ENCODE assay signal across 10 mouse cellular contexts in genomic region chr7:66820034-66820433, GRCm38 (mm10). TPM values are rescaled to one million over a fixed set of nuclear protein-coding genes. Genes with fewer than 3 reads are reported as not detected.
A peak's percentile ranks its signal among the peaks of the same experiment; 100 is the strongest.
DNase-seq lines count a peak whose midpoint lies in the region; ATAC-seq and TF ChIP-seq lines count a peak whose summit lies in the region.
"Had no signal": no experiment of that assay in that cellular context is flagged by ENCODE, and none has a peak within 500 bp of the region (broad histone marks: within the 10 kb centered on the region; RNA-seq: fewer than 3 reads in every experiment).

No protein-coding gene starts in this region.

- H3K27ac ChIP-seq in heart, postnatal 0 days (ENCODE audit: low read depth) = no peak overlapping the region
- no peak overlapping the region for H3K27ac ChIP-seq in intestine, postnatal 0 days (ENCODE audit: low read depth, low read length)
- H3K27ac ChIP-seq: embryonic facial prominence, embryonic 13.5 days; liver, embryonic 13.5 days had no signal

- no peaks in the 10 kb centered on the region for H3K27me3 ChIP-seq in heart, postnatal 0 days (ENCODE audit: control insufficient read depth, insufficient read depth, low read length)
- H3K27me3 ChIP-seq in intestine, postnatal 0 days (replicated peaks; ENCODE audit: control insufficient read depth, insufficient read depth, low read length) = no peaks in the 10 kb centered on the region
- H3K27me3 ChIP-seq: embryonic facial prominence, embryonic 13.5 days; liver, embryonic 13.5 days had no signal

- H3K4me1 ChIP-seq in heart, postnatal 0 days (ENCODE audit: control insufficient read depth, insufficient read depth) = no peaks in the 10 kb centered on the region
- no peaks in the 10 kb centered on the region for H3K4me1 ChIP-seq in intestine, postnatal 0 days (replicated peaks; ENCODE audit: control insufficient read depth, insufficient read depth, low read length)
- H3K4me1 ChIP-seq: liver, embryonic 13.5 days had no signal

- no peak for TF ChIP-seq EP300 in heart, postnatal 0 days (IDR thresholded peaks at IDR 0.05; ENCODE audit: low read depth)

- TF ChIP-seq CTCF in heart, postnatal 0 days (IDR thresholded peaks at IDR 0.05; ENCODE audit: low read depth) = peak; percentile 95
- peak; percentile 95 for TF ChIP-seq CTCF in intestine, postnatal 0 days (IDR thresholded peaks at IDR 0.05; ENCODE audit: low read depth)

- WGBS in heart, postnatal 0 days = 29% methylated on average over 6 of the region's 6 CpGs
- 36% methylated on average over 6 of the region's 6 CpGs for WGBS in intestine, postnatal 0 days

- no peak overlapping the region for H3K4me2 ChIP-seq in heart, postnatal 0 days (ENCODE audit: low read depth, low read length)
- H3K4me2 ChIP-seq in intestine, postnatal 0 days (replicated peaks; ENCODE audit: low read depth) = no peak overlapping the region
- H3K4me2 ChIP-seq: embryonic facial prominence, embryonic 13.5 days; liver, embryonic 13.5 days had no signal

- no peak overlapping the region for H3K9ac ChIP-seq in heart, postnatal 0 days (replicated peaks; ENCODE audit: low read depth, low read length)
- H3K9ac ChIP-seq in intestine, postnatal 0 days (ENCODE audit: low read depth, low read length) = no peak overlapping the region
- H3K9ac ChIP-seq: embryonic facial prominence, embryonic 13.5 days; liver, embryonic 13.5 days had no signal

- no peaks in the 10 kb centered on the region for H3K9me3 ChIP-seq in heart, postnatal 0 days (replicated peaks; ENCODE audit: control insufficient read depth, low read length)
- no peaks in the 10 kb centered on the region for H3K9me3 ChIP-seq in intestine, postnatal 0 days (ENCODE audit: control insufficient read depth)
- H3K9me3 ChIP-seq: embryonic facial prominence, embryonic 13.5 days; liver, embryonic 13.5 days had no signal

- peak; percentile 47; the same call in 1 of the 2 replicates for ATAC-seq in heart, postnatal 0 days (ENCODE audit: insufficient read depth, low read depth)
- no peak for ATAC-seq in intestine, postnatal 0 days
- peak; percentile 82 for ATAC-seq in megakaryocyte-erythroid progenitor cell, adult 5-6 weeks (replicated peaks; ENCODE audit: low FRiP score, low TSS enrichment, poor library complexity, severe bottlenecking)

- no peaks in the 10 kb centered on the region for H3K36me3 ChIP-seq in heart, postnatal 0 days (replicated peaks; ENCODE audit: control insufficient read depth, insufficient read depth, low read length)
- no peaks in the 10 kb centered on the region for H3K36me3 ChIP-seq in intestine, postnatal 0 days (ENCODE audit: control insufficient read depth, insufficient read depth)
- H3K36me3 ChIP-seq: embryonic facial prominence, embryonic 13.5 days; liver, embryonic 13.5 days had no signal

- H3K4me3 ChIP-seq in heart, postnatal 0 days (ENCODE audit: low read depth, low read length) = no peak overlapping the region
- no peak overlapping the region for H3K4me3 ChIP-seq in intestine, postnatal 0 days (ENCODE audit: low read depth, low read length)
- H3K4me3 ChIP-seq: embryonic facial prominence, embryonic 13.5 days; liver, embryonic 13.5 days had no signal

- DNase-seq in heart, postnatal 0 days (ENCODE audit: low spot score) = no peak
- DNase-seq in heart, adult 11 months = no peak
- peak; percentile 10 to 44 for DNase-seq in spleen, postnatal 10 days (ENCODE audit: low spot score in 2 of 2)
- no peak for DNase-seq in spleen, adult 12 weeks (ENCODE audit: low spot score)
- peak; percentile 62 to 73 for DNase-seq in cerebellum, postnatal 14 days
- no peak for DNase-seq in urinary bladder, postnatal 4 days (ENCODE audit: low spot score in 2 of 2)
- DNase-seq: liver, embryonic 13.5 days had no signal

RNA-seq across cellular contexts. Expression of gene Adamts17, which starts 19.5 kb away (rescaled TPM):
- 6.5 and 9.0 TPM in 2 replicates for total RNA-seq in heart, postnatal 0 days (2014; rRNA removed; ENCODE audit: low replicate concordance)
- 1.9 and 2.9 TPM in 2 replicates for polyA plus RNA-seq in heart, postnatal 0 days (2015; fragmentation: Nextera tagmentation; extraction: Ambion mirVana)
- polyA plus RNA-seq in intestine, postnatal 0 days (2015; fragmentation: Nextera tagmentation; extraction: Ambion mirVana) = 1.6 and 1.8 TPM in 2 replicates
- total RNA-seq in megakaryocyte-erythroid progenitor cell, adult 5-6 weeks (2014; fragmentation: Nextera tagmentation) = 1.2 TPM in 1 of 2 replicates, not detected in the other
- not detected in 2 replicates for total RNA-seq in megakaryocyte-erythroid progenitor cell, adult 5-6 weeks (2017)

Comparison
In these comparisons a context has a peak if more than half of its experiments do, and no peak if none do; other contexts are left out.
1. DNase-seq: peak in spleen, postnatal 10 days (2 of 2) and cerebellum, postnatal 14 days (2 of 2); none in heart, postnatal 0 days (single experiment), heart, adult 11 months (single experiment), spleen, adult 12 weeks (single experiment) and urinary bladder, postnatal 4 days (0 of 2).